Mouse (Mus musculus): Measurements from ENCODE around the gene Vav3. TPM values are rescaled to one million over a fixed set of nuclear protein-coding genes. Genes with fewer than 3 reads are reported as not detected.
A peak's percentile ranks its signal among the peaks of the same experiment; 100 is the strongest.

Gene Vav3
- polyA plus RNA-seq, 1 experiment from 2014 or later: 19.7 TPM

- DNase-seq (ENCODE audit: low spot score) (peak; percentile 19), ATAC-seq (ENCODE audit: low read depth) (no peak)
- H3K9me3 ChIP-seq (ENCODE audit: control insufficient read depth, low read length): no peaks in the 10 kb centered on the region
- no peak overlapping the region for H3K4me3 ChIP-seq (ENCODE audit: low read depth, low read length)
- H3K27ac ChIP-seq (replicated peaks; ENCODE audit: low read depth, low read length): 0 out of 2 replicates have a peak overlapping the region, but pooled peaks have one; percentile 8
- WGBS: 73% methylated on average over 5 of the region's 5 CpGs
- peaks cover 15% of the 10 kb centered on the region for H3K4me1 ChIP-seq (ENCODE audit: control insufficient read depth, insufficient read depth, low read length)
- H3K27me3 ChIP-seq (replicated peaks; ENCODE audit: control insufficient read depth, insufficient read depth, low read length): no peaks in the 10 kb centered on the region
- no peak overlapping the region for H3K4me2 ChIP-seq (ENCODE audit: low read depth, low read length)
- H3K36me3 ChIP-seq (ENCODE audit: control insufficient read depth, insufficient read depth, low read length): no peaks in the 10 kb centered on the region
- no peak overlapping the region for H3K9ac ChIP-seq (ENCODE audit: low read depth, low read length)
These were observed 21.4 kb downstream of the Vav3 start for GRCm38 (mm10) chr3:109361882-109362281.

DNA sequence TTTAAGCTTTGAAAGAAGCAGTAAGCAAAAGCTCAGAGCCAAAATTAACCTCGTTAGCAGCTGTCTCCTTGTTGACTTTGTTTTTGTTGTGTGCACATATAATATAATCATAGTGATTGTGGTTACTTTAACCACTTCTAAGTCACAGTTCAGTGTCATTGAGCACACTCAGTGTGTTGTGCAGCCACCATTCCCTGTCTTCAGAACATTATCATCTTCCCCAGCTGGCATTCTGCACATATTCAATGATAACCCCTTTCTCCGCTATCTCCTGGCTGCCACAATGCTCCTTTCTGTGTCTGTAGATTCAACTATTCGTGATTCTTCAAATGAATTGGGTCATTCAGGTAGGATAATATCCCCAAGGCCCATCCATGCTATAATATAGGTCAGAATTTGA lies 21.9 kb downstream of the Vav3 start:
- WGBS: 78% methylated on average over 3 of the region's 3 CpGs
- DNase-seq (ENCODE audit: low spot score) (no peak), ATAC-seq (ENCODE audit: low read depth) (no peak)
- H3K36me3 ChIP-seq (ENCODE audit: control insufficient read depth, insufficient read depth, low read length): no peaks in the 10 kb centered on the region
- H3K9me3 ChIP-seq (ENCODE audit: control insufficient read depth, low read length): no peaks in the 10 kb centered on the region
- no peak overlapping the region for H3K4me3 ChIP-seq (ENCODE audit: low read depth, low read length)
- peaks cover 15% of the 10 kb centered on the region for H3K4me1 ChIP-seq (ENCODE audit: control insufficient read depth, insufficient read depth, low read length)
- no peaks in the 10 kb centered on the region for H3K27me3 ChIP-seq (replicated peaks; ENCODE audit: control insufficient read depth, insufficient read depth, low read length)
- 0 out of 2 replicates have a peak overlapping the region, but pooled peaks have one; percentile 8 for H3K27ac ChIP-seq (replicated peaks; ENCODE audit: low read depth, low read length)
- no peak overlapping the region for H3K9ac ChIP-seq (ENCODE audit: low read depth, low read length)
- no peak overlapping the region for H3K4me2 ChIP-seq (ENCODE audit: low read depth, low read length)

DNA sequence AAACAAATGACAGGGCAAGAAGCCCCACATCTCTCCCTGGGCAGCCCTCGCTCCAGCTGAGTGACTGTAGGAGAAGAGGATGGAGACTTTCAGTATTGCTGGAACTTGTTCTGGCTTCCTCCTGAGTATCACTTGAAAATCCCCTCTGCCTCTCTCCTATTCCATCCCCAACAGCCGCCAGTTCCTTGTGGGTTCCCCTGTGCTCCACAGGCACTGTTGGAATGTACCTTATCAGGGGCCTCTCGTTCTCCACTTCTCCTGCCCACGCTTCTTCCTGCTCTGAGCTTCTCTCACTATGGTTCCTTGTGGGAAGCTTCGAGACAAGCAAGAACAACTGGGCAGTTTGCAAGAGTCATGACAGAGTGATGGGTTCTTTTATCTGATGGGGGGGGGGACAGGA lies 23.1 kb downstream of the Vav3 start:
- Histone ChIP-seq H3K27me3 (replicated peaks; ENCODE audit: control insufficient read depth, insufficient read depth, low read length) (no peaks in the 10 kb centered on the region), H3K27ac (replicated peaks; ENCODE audit: low read depth, low read length) (no peak overlapping the region), H3K36me3 (ENCODE audit: control insufficient read depth, insufficient read depth, low read length) (no peaks in the 10 kb centered on the region), H3K4me2 (ENCODE audit: low read depth, low read length) (no peak overlapping the region), H3K4me1 (ENCODE audit: control insufficient read depth, insufficient read depth, low read length) (peaks cover 15% of the 10 kb centered on the region), H3K4me3 (ENCODE audit: low read depth, low read length) (no peak overlapping the region), H3K9me3 (ENCODE audit: control insufficient read depth, low read length) (no peaks in the 10 kb centered on the region), H3K9ac (ENCODE audit: low read depth, low read length) (no peak overlapping the region)
- ATAC-seq (ENCODE audit: low read depth) (no peak), DNase-seq (ENCODE audit: low spot score) (no peak)
- WGBS: 58% methylated on average over 5 of the region's 5 CpGs

DNA sequence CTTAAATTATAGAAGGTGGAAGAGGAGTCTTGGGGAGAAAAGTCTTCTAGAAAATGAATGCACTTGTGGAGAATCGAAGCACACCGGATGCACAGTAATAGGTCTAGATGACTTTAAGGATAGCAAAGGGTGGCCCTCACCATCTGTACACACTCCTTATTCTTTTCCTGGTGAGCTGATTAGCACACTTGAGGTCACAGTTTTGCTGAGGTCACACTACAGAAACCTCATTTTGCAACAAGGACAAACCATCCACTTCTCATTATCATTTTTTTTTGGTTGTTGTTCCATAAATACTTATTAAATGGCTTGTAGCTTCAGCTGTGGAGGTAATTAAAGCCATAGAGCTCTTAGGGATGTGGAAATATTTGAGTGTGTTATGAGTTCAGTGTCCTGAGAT lies 25.4 kb downstream of the Vav3 start:
- no peaks in the 10 kb centered on the region for H3K27me3 ChIP-seq (replicated peaks; ENCODE audit: control insufficient read depth, insufficient read depth, low read length)
- H3K4me3 ChIP-seq (ENCODE audit: low read depth, low read length): no peak overlapping the region
- no peak overlapping the region for H3K9ac ChIP-seq (ENCODE audit: low read depth, low read length)
- H3K4me2 ChIP-seq (ENCODE audit: low read depth, low read length): no peak overlapping the region
- ATAC-seq (ENCODE audit: low read depth) (no peak), DNase-seq (ENCODE audit: low spot score) (no peak)
- H3K9me3 ChIP-seq (ENCODE audit: control insufficient read depth, low read length): no peaks in the 10 kb centered on the region
- peak overlapping the region; percentile 39; the same call in 1 of the 2 replicates for H3K27ac ChIP-seq (replicated peaks; ENCODE audit: low read depth, low read length)
- no peaks in the 10 kb centered on the region for H3K36me3 ChIP-seq (ENCODE audit: control insufficient read depth, insufficient read depth, low read length)
- H3K4me1 ChIP-seq (ENCODE audit: control insufficient read depth, insufficient read depth, low read length): peaks cover 15% of the 10 kb centered on the region
- WGBS: 90% methylated on average over 2 of the region's 2 CpGs

DNA sequence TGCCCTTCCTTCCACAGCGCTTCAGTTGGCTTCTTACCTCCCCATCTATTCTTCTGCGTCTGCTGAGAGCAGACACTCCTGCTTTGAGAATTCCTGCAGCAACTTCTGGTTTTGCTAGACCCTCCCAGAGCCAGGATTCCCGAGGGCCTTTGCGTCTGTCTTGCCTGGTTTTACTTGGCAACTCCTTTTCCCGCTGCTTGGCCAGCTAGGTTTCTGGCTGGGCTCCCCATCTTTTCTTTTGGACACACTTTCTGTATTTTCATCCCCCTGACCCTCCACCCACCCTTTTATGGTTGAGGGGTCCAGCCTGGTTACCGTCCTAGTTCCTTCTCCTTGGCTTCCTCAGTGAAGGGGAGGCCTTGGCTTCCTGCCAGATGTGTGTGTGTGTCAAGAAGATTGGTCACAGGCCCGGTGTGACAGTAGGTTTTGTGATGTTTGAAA lies 26.0 kb downstream of the Vav3 start:
- H3K27ac ChIP-seq (replicated peaks; ENCODE audit: low read depth, low read length): peak overlapping the region; percentile 39; the same call in 1 of the 2 replicates
- DNase-seq (ENCODE audit: low spot score) (peak; percentile 68), ATAC-seq (ENCODE audit: low read depth) (no peak)
- H3K36me3 ChIP-seq (ENCODE audit: control insufficient read depth, insufficient read depth, low read length): no peaks in the 10 kb centered on the region
- no peak overlapping the region for H3K4me3 ChIP-seq (ENCODE audit: low read depth, low read length)
- H3K27me3 ChIP-seq (replicated peaks; ENCODE audit: control insufficient read depth, insufficient read depth, low read length): no peaks in the 10 kb centered on the region
- H3K4me1 ChIP-seq (ENCODE audit: control insufficient read depth, insufficient read depth, low read length): peaks cover 15% of the 10 kb centered on the region
- no peaks in the 10 kb centered on the region for H3K9me3 ChIP-seq (ENCODE audit: control insufficient read depth, low read length)
- WGBS: 25% methylated on average over 7 of the region's 7 CpGs
- no peak overlapping the region for H3K9ac ChIP-seq (ENCODE audit: low read depth, low read length)
- H3K4me2 ChIP-seq (ENCODE audit: low read depth, low read length): 0 out of 2 replicates have a peak overlapping the region, but pooled peaks have one; percentile 5

DNA sequence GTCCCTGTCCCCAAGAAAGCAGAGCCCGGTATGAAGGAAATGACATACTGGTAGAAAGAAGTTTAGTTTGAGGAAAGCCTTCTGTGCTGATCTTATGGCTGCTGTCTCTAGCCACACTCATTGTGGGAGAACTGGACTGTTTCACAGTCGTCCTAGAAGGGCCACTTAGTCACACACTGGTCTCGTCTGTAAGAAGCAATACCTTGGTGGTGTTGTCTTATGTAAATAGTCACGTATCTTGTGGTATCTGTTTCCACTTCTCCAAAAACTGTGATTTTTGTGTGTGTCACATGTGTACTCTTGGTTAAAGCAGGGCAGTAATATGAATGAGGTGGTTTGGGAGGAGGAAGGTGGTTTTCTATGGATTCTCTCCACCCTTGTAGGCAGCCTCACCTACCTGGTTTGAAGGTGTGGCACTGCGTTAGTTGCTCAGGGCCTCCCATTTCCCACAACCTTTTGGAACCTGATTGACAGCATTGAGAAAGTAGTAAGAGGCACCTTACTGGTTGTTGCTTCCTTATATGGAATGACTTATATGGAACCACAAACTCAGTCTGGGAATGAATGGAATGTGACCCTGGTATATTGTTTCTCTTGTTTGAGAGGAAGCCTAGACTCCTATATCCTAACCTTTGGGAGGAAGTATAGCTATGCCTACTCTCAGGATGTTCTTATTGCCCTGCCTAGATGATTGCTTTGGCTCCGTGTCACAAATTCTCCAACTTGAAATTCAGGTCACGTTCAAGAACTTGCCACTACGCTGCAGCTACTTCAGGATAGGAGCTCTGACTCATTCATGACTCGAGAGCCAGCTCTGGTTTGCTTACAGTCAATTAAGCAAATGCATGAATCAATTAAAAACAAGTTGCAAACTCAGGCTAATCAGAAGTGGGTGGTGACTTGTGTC lies 28.2 kb downstream of the Vav3 start:
- Histone ChIP-seq H3K4me2 (ENCODE audit: low read depth, low read length) (no peak overlapping the region), H3K27ac (replicated peaks; ENCODE audit: low read depth, low read length) (no peak overlapping the region), H3K4me1 (ENCODE audit: control insufficient read depth, insufficient read depth, low read length) (peaks cover 13% of the 10 kb centered on the region), H3K36me3 (ENCODE audit: control insufficient read depth, insufficient read depth, low read length) (no peaks in the 10 kb centered on the region), H3K4me3 (ENCODE audit: low read depth, low read length) (no peak overlapping the region), H3K9me3 (ENCODE audit: control insufficient read depth, low read length) (no peaks in the 10 kb centered on the region), H3K27me3 (replicated peaks; ENCODE audit: control insufficient read depth, insufficient read depth, low read length) (no peaks in the 10 kb centered on the region), H3K9ac (ENCODE audit: low read depth, low read length) (no peak overlapping the region)
- peak; percentile 44; the same call in 1 of the 2 replicates for ATAC-seq (ENCODE audit: low read depth)
- 59% methylated on average over 9 of the region's 9 CpGs for WGBS
- DNase-seq (ENCODE audit: low spot score): peak; percentile 61

GRCm38 (mm10) chr3:109371576-109371975 lies 31.1 kb downstream of the Vav3 start:
- WGBS: 0% methylated on average over 1 of the region's 1 CpGs
- no peak for ATAC-seq (ENCODE audit: low read depth)

DNA sequence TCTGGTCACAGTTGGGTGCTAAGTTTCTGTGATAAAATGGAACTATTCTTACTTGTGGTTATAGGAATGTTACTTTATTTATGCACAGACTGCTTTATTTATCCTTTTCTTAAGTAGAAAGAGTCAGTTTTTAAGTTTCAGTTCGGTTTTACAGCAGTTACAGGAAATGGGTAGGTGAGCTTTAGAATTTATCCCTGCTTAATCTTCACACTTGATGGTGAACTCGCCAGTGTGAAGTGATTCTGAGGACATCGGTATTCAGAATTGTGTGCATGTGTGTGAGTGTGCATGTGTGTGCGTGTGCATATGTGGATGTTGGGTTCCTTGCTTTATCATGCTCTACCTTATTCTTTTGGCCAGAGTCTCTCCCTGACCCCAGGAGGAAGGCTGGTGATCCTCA lies 32.2 kb downstream of the Vav3 start:
- Histone ChIP-seq H3K4me1 (ENCODE audit: control insufficient read depth, insufficient read depth, low read length) (no peaks in the 10 kb centered on the region), H3K9me3 (ENCODE audit: control insufficient read depth, low read length) (no peaks in the 10 kb centered on the region), H3K27ac (replicated peaks; ENCODE audit: low read depth, low read length) (no peak overlapping the region), H3K36me3 (ENCODE audit: control insufficient read depth, insufficient read depth, low read length) (no peaks in the 10 kb centered on the region), H3K9ac (ENCODE audit: low read depth, low read length) (no peak overlapping the region), H3K4me3 (ENCODE audit: low read depth, low read length) (no peak overlapping the region), H3K27me3 (replicated peaks; ENCODE audit: control insufficient read depth, insufficient read depth, low read length) (no peaks in the 10 kb centered on the region), H3K4me2 (ENCODE audit: low read depth, low read length) (no peak overlapping the region)
- ATAC-seq (ENCODE audit: low read depth) (no peak), DNase-seq (ENCODE audit: low spot score) (no peak)
- 82% methylated on average over 4 of the region's 4 CpGs for WGBS

More at GRCm38 (mm10) chr3:109371576-109371975, 31.1 kb downstream of the Vav3 start:
- Histone ChIP-seq H3K9me3 (ENCODE audit: control insufficient read depth, low read length) (no peaks in the 10 kb centered on the region), H3K36me3 (ENCODE audit: control insufficient read depth, insufficient read depth, low read length) (no peaks in the 10 kb centered on the region), H3K27ac (replicated peaks; ENCODE audit: low read depth, low read length) (no peak overlapping the region), H3K27me3 (replicated peaks; ENCODE audit: control insufficient read depth, insufficient read depth, low read length) (no peaks in the 10 kb centered on the region), H3K9ac (ENCODE audit: low read depth, low read length) (no peak overlapping the region), H3K4me2 (ENCODE audit: low read depth, low read length) (no peak overlapping the region), H3K4me3 (ENCODE audit: low read depth, low read length) (no peak overlapping the region), H3K4me1 (ENCODE audit: control insufficient read depth, insufficient read depth, low read length) (peaks cover under 1% of the 10 kb centered on the region; the same call in 1 of the 2 replicates)
- DNase-seq (ENCODE audit: low spot score): no peak

Measured in embryonic facial prominence, embryonic 14.5 days (tissue).